9 mouse cellular contexts compared by ENCODE assay signal in the genomic region with DNA sequence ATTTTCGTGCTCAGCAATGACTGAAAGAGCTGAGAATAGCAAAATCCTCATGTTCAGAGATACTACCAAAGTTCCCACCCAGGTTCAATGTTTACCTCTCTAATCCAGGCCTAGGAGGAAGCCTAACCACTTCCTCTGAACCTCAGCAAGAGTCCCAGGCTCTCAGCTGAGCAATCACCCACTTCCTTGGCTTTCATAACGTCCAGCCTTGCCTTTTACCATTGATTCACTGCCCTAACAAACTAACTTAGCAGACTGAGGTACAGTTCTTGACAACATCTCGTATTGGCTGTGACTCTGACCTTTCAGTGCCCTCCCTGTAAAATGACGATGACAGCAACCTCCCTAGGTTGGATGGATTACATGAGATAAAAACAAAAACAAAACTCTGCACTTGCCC. TPM values are rescaled to one million over a fixed set of nuclear protein-coding genes. Genes with fewer than 3 reads are reported as not detected.
DNase-seq lines count a peak whose midpoint lies in the region; ATAC-seq and TF ChIP-seq lines count a peak whose summit lies in the region.
"Had no signal": no experiment of that assay in that cellular context is flagged by ENCODE, and none has a peak within 500 bp of the region (broad histone marks: within the 10 kb centered on the region; RNA-seq: fewer than 3 reads in every experiment).

No protein-coding gene starts in this region.

- H3K4me2 ChIP-seq in heart, embryonic 12.5 days, result peak overlapping the region; percentile 81

- peak overlapping the region; percentile 93; the same call in 1 of the 2 replicates for H3K4me3 ChIP-seq in heart, embryonic 12.5 days
- no peak overlapping the region for H3K4me3 ChIP-seq in ES-Bruce4 (ENCODE audit: low read depth, low read length)
- peak overlapping the region; percentile 98 for H3K4me3 ChIP-seq in hindbrain, embryonic 10.5 days

- ATAC-seq in heart, embryonic 12.5 days (ENCODE audit: insufficient number of reproducible peaks, low FRiP score), result no peak
- ATAC-seq in megakaryocyte, adult 5-6 weeks (ENCODE audit: poor library complexity, severe bottlenecking), result peak; percentile 70
- ATAC-seq in erythroid progenitor cell, adult 5-6 weeks (replicated peaks; ENCODE audit: low FRiP score, poor library complexity, severe bottlenecking), result no peak
- ATAC-seq: Patski had no signal

- H3K9me3 ChIP-seq in heart, embryonic 12.5 days (replicated peaks), result no peaks in the 10 kb centered on the region; the same call in 1 of the 2 replicates
- H3K9me3 ChIP-seq in ES-Bruce4 (replicated peaks; ENCODE audit: control insufficient read depth, insufficient read depth, low read length, poor library complexity, severe bottlenecking), result no peaks in the 10 kb centered on the region
- H3K9me3 ChIP-seq in hindbrain, embryonic 10.5 days, result no peaks in the 10 kb centered on the region

- no peaks in the 10 kb centered on the region for H3K27me3 ChIP-seq in heart, embryonic 12.5 days (replicated peaks)
- no peaks in the 10 kb centered on the region; the same call in 1 of the 2 replicates for H3K27me3 ChIP-seq in ES-Bruce4 (ENCODE audit: control insufficient read depth, insufficient read depth, low read length, poor library complexity, severe bottlenecking)
- no peaks in the 10 kb centered on the region for H3K27me3 ChIP-seq in hindbrain, embryonic 10.5 days (ENCODE audit: insufficient read depth, poor library complexity, severe bottlenecking)
- H3K27me3 ChIP-seq: Patski had no signal

- no peak for TF ChIP-seq CTCF in ES-Bruce4 (IDR thresholded peaks at IDR 0.05; ENCODE audit: low read depth, low read length)

- H3K9ac ChIP-seq in heart, embryonic 12.5 days, result peak overlapping the region; percentile 99
- H3K9ac ChIP-seq in ES-Bruce4 (ENCODE audit: low read depth, poor library complexity, severe bottlenecking), result 0 out of 2 replicates have a peak overlapping the region, but pooled peaks have one; percentile 98

- H3K27ac ChIP-seq in heart, embryonic 12.5 days (ENCODE audit: poor library complexity, severe bottlenecking), result no peak overlapping the region
- H3K27ac ChIP-seq in ES-Bruce4 (ENCODE audit: insufficient read depth, low read length), result no peak overlapping the region
- H3K27ac ChIP-seq in hindbrain, embryonic 10.5 days, result peak overlapping the region; percentile 35

- no peak for TF ChIP-seq EP300 in ES-Bruce4 (IDR thresholded peaks at IDR 0.05; ENCODE audit: insufficient read depth, low read depth, low read length)

- DNase-seq in heart, postnatal 25 days (ENCODE audit: low spot score), result no peak
- no peak for DNase-seq in hindbrain, embryonic 10.5 days (ENCODE audit: low spot score)
- DNase-seq in urinary bladder, postnatal 14 days (ENCODE audit: low spot score), result no peak
- DNase-seq in spleen, adult 12 weeks (ENCODE audit: low spot score), result no peak

- H3K4me1 ChIP-seq in heart, embryonic 12.5 days (replicated peaks), result peaks cover 25% of the 10 kb centered on the region
- H3K4me1 ChIP-seq in ES-Bruce4 (ENCODE audit: control insufficient read depth, insufficient read depth, low read length), result no peaks in the 10 kb centered on the region
- peaks cover 37% of the 10 kb centered on the region for H3K4me1 ChIP-seq in hindbrain, embryonic 10.5 days (replicated peaks)

- no peak for TF ChIP-seq POLR2A in ES-Bruce4 (IDR thresholded peaks at IDR 0.05; ENCODE audit: insufficient read depth, low read length)

- 26% methylated on average over 4 of the region's 4 CpGs for WGBS in heart, embryonic 12.5 days
- 49% methylated on average over 4 of the region's 4 CpGs for WGBS in hindbrain, embryonic 10.5 days

- H3K36me3 ChIP-seq in heart, embryonic 12.5 days, result peaks cover 2% of the 10 kb centered on the region
- no peaks in the 10 kb centered on the region for H3K36me3 ChIP-seq in ES-Bruce4 (ENCODE audit: control insufficient read depth, insufficient read depth, low read length, poor library complexity, severe bottlenecking)
- peaks cover 2% of the 10 kb centered on the region for H3K36me3 ChIP-seq in hindbrain, embryonic 10.5 days

- intact Hi-C loops in heart, postnatal 25 days (cut with DNase I), result loop anchor here (2.0 kb wide), 1 partner anchor 22 kb away; no protein-coding TSS in a partner anchor

RNA-seq across cellular contexts. Expression of a gene that starts 2.0 kb away (rescaled TPM):
- polyA plus RNA-seq in heart, embryonic 12.5 days (2016; fragmentation: Nextera tagmentation; extraction: Ambion mirVana), result 62.3 and 65.2 TPM in 2 replicates
- total RNA-seq in heart, postnatal 25 days (2021), result 100 to 1,000 TPM; 135 to 152 TPM
- 35.8 and 42.2 TPM in 2 replicates for polyA plus RNA-seq in ES-Bruce4 (2011; ENCODE audit: insufficient read depth, insufficient read length, low read depth, missing spikeins)
- 44.4 and 52.0 TPM in 2 replicates for polyA plus RNA-seq in hindbrain, embryonic 10.5 days (2016; fragmentation: Nextera tagmentation; extraction: Ambion mirVana)
- total RNA-seq in megakaryocyte, adult 5-6 weeks (2015), result 45.5 and 46.9 TPM in 2 replicates
- total RNA-seq in megakaryocyte, adult 5-6 weeks (2017), result 96.0 and 126 TPM in 2 replicates
- 19.5 and 28.1 TPM in 2 replicates for total RNA-seq in erythroid progenitor cell, adult 5-6 weeks (2015; ENCODE audit: low replicate concordance)
- 15.1 and 21.3 TPM in 2 replicates for total RNA-seq in erythroid progenitor cell, adult 5-6 weeks (2017; ENCODE audit: low replicate concordance)

RNA-seq across cellular contexts. Expression of a gene that starts 38.5 kb away (rescaled TPM):
- 69.6 and 77.5 TPM in 2 replicates for polyA plus RNA-seq in heart, embryonic 12.5 days (2016; fragmentation: Nextera tagmentation; extraction: Ambion mirVana)
- total RNA-seq in heart, postnatal 25 days (2021), result 10 to 100 TPM; 23.2 to 25.1 TPM
- 114 and 117 TPM in 2 replicates for polyA plus RNA-seq in ES-Bruce4 (2011; ENCODE audit: insufficient read depth, insufficient read length, low read depth, missing spikeins)
- polyA plus RNA-seq in hindbrain, embryonic 10.5 days (2016; fragmentation: Nextera tagmentation; extraction: Ambion mirVana), result 77.4 and 92.5 TPM in 2 replicates
- 43.9 and 65.3 TPM in 2 replicates for total RNA-seq in megakaryocyte, adult 5-6 weeks (2015)
- total RNA-seq in megakaryocyte, adult 5-6 weeks (2017), result 122 and 197 TPM in 2 replicates
- total RNA-seq in erythroid progenitor cell, adult 5-6 weeks (2015; ENCODE audit: low replicate concordance), result 68.8 and 69.6 TPM in 2 replicates
- total RNA-seq in erythroid progenitor cell, adult 5-6 weeks (2017; ENCODE audit: low replicate concordance), result 120 and 155 TPM in 2 replicates
